Mouse (Mus musculus) 416B (cell line): ENCODE measurements at regions not wholly inside any gene's neighbourhood (a gene's known extent, or its start where the extent isn't known, plus 50 kb on each side); places are given as distances from the start of the nearest gene placed in this dataset.
A peak's percentile ranks its signal among the peaks of the same experiment; 100 is the strongest.

ENCODE experiments used
- DNase-seq: peaks from one replicate; pipeline ENCODE4 v3.0.0; 2011; ENCODE audit warnings: low read depth

- no peak for DNase-seq
These were observed 50.9 kb upstream of the 1810046K07Rik start for GRCm38 (mm10) chr9:51379589-51379988.

GRCm38 (mm10) chr9:51393921-51394320 is 65.2 kb upstream of the 1810046K07Rik start:
- DNase-seq = no peak

- no peak for DNase-seq
These were observed 65.7 kb upstream of the 1810046K07Rik start for GRCm38 (mm10) chr9:51394372-51394771.

- DNase-seq = no peak
These were observed 68.1 kb upstream of the 1810046K07Rik start for GRCm38 (mm10) chr9:51396801-51397200.

GRCm38 (mm10) chr9:51397589-51398220 is 69.0 kb upstream of the 1810046K07Rik start:
- DNase-seq = no peak

- DNase-seq = no peak
These were observed 70.2 kb upstream of the 1810046K07Rik start for GRCm38 (mm10) chr9:51398886-51399285.

GRCm38 (mm10) chr9:51399356-51399755 is 70.6 kb upstream of the 1810046K07Rik start:
- DNase-seq = no peak

- peak; percentile 3 for DNase-seq
These were observed 73.1 kb upstream of the 1810046K07Rik start for GRCm38 (mm10) chr9:51401779-51402178.

- DNase-seq = no peak
These were observed 79.3 kb upstream of the 1810046K07Rik start for GRCm38 (mm10) chr9:51407978-51408377.

- DNase-seq = no peak
These were observed 90.3 kb upstream of the 1810046K07Rik start for GRCm38 (mm10) chr9:51418923-51419482.

- no peak for DNase-seq
These were observed 93.8 kb upstream of the 1810046K07Rik start for GRCm38 (mm10) chr9:51422553-51422952.

- DNase-seq = no peak
These were observed 94.6 kb upstream of the 1810046K07Rik start for GRCm38 (mm10) chr9:51423341-51423740.

GRCm38 (mm10) chr9:51430426-51430825 is 101.7 kb upstream of the 1810046K07Rik start:
- no peak for DNase-seq

GRCm38 (mm10) chr9:51437130-51437529 is 108.4 kb upstream of the 1810046K07Rik start:
- no peak for DNase-seq

- no peak for DNase-seq
These were observed 113.2 kb upstream of the 1810046K07Rik start for GRCm38 (mm10) chr9:51441773-51442381.

- DNase-seq = no peak
These were observed 127.0 kb upstream of the 1810046K07Rik start for GRCm38 (mm10) chr9:51455690-51456089.

GRCm38 (mm10) chr9:51462463-51463024 is 133.8 kb upstream of the 1810046K07Rik start:
- DNase-seq = no peak

- no peak for DNase-seq
These were observed 141.3 kb upstream of the 1810046K07Rik start for GRCm38 (mm10) chr9:51470031-51470430.

GRCm38 (mm10) chr9:51476511-51477056 is 147.9 kb upstream of the 1810046K07Rik start:
- DNase-seq = no peak

- DNase-seq = no peak
These were observed 159.1 kb upstream of the 1810046K07Rik start for GRCm38 (mm10) chr9:51487840-51488239.

- no peak for DNase-seq
These were observed 178.7 kb upstream of the 1810046K07Rik start for GRCm38 (mm10) chr9:51507265-51507913.

GRCm38 (mm10) chr9:51517643-51518042 is 188.9 kb upstream of the 1810046K07Rik start:
- no peak for DNase-seq
